23 mouse cellular contexts compared by ENCODE assay signal in the genomic region with DNA sequence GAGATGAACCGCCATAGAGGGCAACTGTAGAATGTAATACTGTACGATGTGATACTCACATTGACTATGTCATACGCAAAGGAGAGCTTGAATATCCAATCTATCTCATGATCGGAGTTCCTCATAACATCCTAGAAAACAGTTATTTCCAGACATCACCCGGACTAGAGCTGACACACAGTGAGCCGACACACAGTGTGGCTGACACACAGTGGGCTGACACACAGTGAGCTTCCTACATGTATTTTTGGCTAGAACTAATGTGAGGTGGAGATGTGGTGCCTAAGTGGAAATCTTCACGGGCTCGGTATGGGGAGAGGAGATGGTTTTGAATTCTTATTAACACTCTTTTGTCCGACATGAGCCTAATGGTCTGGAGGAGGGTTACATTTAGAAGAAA. TPM values are rescaled to one million over a fixed set of nuclear protein-coding genes. Genes with fewer than 3 reads are reported as not detected.
A peak's percentile ranks its signal among the peaks of the same experiment; 100 is the strongest.
DNase-seq lines count a peak whose midpoint lies in the region; TF ChIP-seq lines count a peak whose summit lies in the region.
"Had no signal": no experiment of that assay in that cellular context is flagged by ENCODE, and none has a peak within 500 bp of the region (broad histone marks: within the 10 kb centered on the region; RNA-seq: fewer than 3 reads in every experiment).

No protein-coding gene starts in this region.

- H3K27ac ChIP-seq in CH12.LX (ENCODE audit: insufficient read depth, low read depth) (no peak overlapping the region), MEL (ENCODE audit: control insufficient read depth, low read depth, low read length) (no peak overlapping the region)

- TF ChIP-seq POLR2A in CH12.LX (IDR thresholded peaks at IDR 0.05; ENCODE audit: low read depth, low read length) (no peak), MEL (IDR thresholded peaks at IDR 0.05; ENCODE audit: control insufficient read depth in 1 of 2, insufficient read depth in 1 of 2, low read depth in 1 of 2, low read length in 2 of 2, poor library complexity in 1 of 2) (no peak)

- no peak for TF ChIP-seq RAD21 in CH12.LX (IDR thresholded peaks at IDR 0.05; ENCODE audit: low read depth, low read length)
- TF ChIP-seq RAD21 in MEL (IDR thresholded peaks at IDR 0.05; ENCODE audit: low read depth, low read length), result no peak

- peaks cover 22 to 62% of the 10 kb centered on the region in 2 experiments for H3K4me1 ChIP-seq in CH12.LX (ENCODE audit: control insufficient read depth in 1 of 2, insufficient read depth in 2 of 2)
- H3K4me1 ChIP-seq in MEL (ENCODE audit: control insufficient read depth in 1 of 2, insufficient read depth in 2 of 2, low read length in 2 of 2), result peaks cover 3 to 13% of the 10 kb centered on the region in 2 experiments; a peak in 3 of 4 replicates

- H3K4me3 ChIP-seq in CH12.LX (replicated peaks in 1 of 3; ENCODE audit: low read depth in 2 of 3, low read length in 2 of 3, poor library complexity in 1 of 3) (no peak overlapping the region), MEL (ENCODE audit: control insufficient read depth in 1 of 2, insufficient read depth in 1 of 2, low read depth in 2 of 2, low read length in 2 of 2) (no peak overlapping the region)

- H3K27me3 ChIP-seq in CH12.LX (replicated peaks) (no peaks in the 10 kb centered on the region), MEL (ENCODE audit: control insufficient read depth in 1 of 2, insufficient read depth in 2 of 2, low read length in 2 of 2) (no peaks in the 10 kb centered on the region)
- H3K27me3 ChIP-seq: Patski had no signal

- dilution Hi-C loops in CH12.LX (cut with MboI; ENCODE audit: extremely low pct_ligation_motif_present, extremely low pct_unique_long_range_greater_than_20kb, low sequenced_read_pairs), result no loop called here

- H3K36me3 ChIP-seq in CH12.LX (replicated peaks in 1 of 2; ENCODE audit: control insufficient read depth in 1 of 2, insufficient read depth in 1 of 2, low read length in 1 of 2), result no peaks in the 10 kb centered on the region
- peaks cover 0 to 7% of the 10 kb centered on the region in 2 experiments; a peak in 2 of 4 replicates for H3K36me3 ChIP-seq in MEL (ENCODE audit: control insufficient read depth in 1 of 2, insufficient read depth in 2 of 2, low read length in 2 of 2)
- H3K36me3 ChIP-seq: G1E had no signal

- H3K9me3 ChIP-seq in CH12.LX (replicated peaks; ENCODE audit: low read length) (peaks cover 11% of the 10 kb centered on the region), MEL (replicated peaks; ENCODE audit: insufficient read depth, low read length) (no peaks in the 10 kb centered on the region)
- H3K9me3 ChIP-seq: G1E had no signal

- TF ChIP-seq CTCF in CH12.LX (conservative IDR thresholded peaks at IDR 0.05 in 1 of 2, IDR thresholded peaks at IDR 0.05 in 1 of 2; ENCODE audit: low read depth in 2 of 2, low read length in 2 of 2) (no peak), MEL (IDR thresholded peaks at IDR 0.05 in 2 of 3, conservative IDR thresholded peaks at IDR 0.05 in 1 of 3; ENCODE audit: control insufficient read depth in 1 of 3, insufficient read depth in 1 of 3, low read depth in 2 of 3, low read length in 3 of 3, poor library complexity in 1 of 3, severe bottlenecking in 1 of 3) (no peak)

- TF ChIP-seq EP300 in CH12.LX (IDR thresholded peaks at IDR 0.05; ENCODE audit: low read length), result no peak
- no peak for TF ChIP-seq EP300 in MEL (IDR thresholded peaks at IDR 0.05; ENCODE audit: low read depth in 1 of 2, low read length in 2 of 2)

- no peak overlapping the region for H3K4me2 ChIP-seq in CH12.LX (ENCODE audit: insufficient read depth, low read depth, poor library complexity, severe bottlenecking)

- DNase-seq in CH12.LX (ENCODE audit: extremely low read depth), result no peak
- DNase-seq in MEL (ENCODE audit: low read depth, low spot score), result no peak
- no peak for DNase-seq in layer of hippocampus, adult 9-10 months (ENCODE audit: low spot score)
- no peak for DNase-seq in retina, embryonic 14.5 days (ENCODE audit: low spot score)
- DNase-seq: adrenal gland, adult 2 months; adrenal gland, adult 8-10 months; adrenal gland, postnatal 10 days; adrenal gland, postnatal 14 days; adrenal gland, postnatal 25 days; adrenal gland, postnatal 36 days; B cell, adult 2 months; cerebellum, adult 11 months; cerebellum, adult 11-12 months; cerebellum, adult 18-20 months; cerebellum, adult 2 months; cerebellum, adult 8-10 months had no signal

- H3K79me2 ChIP-seq in CH12.LX (replicated peaks; ENCODE audit: control insufficient read depth, extremely low read depth, insufficient read depth, poor library complexity, severe bottlenecking) (no peaks in the 10 kb centered on the region), MEL (ENCODE audit: control insufficient read depth, insufficient read depth, low read length, poor library complexity) (no peaks in the 10 kb centered on the region; the same call in 1 of the 2 replicates)

- H3K9ac ChIP-seq in CH12.LX (ENCODE audit: insufficient read depth, low read depth) (no peak overlapping the region), MEL (ENCODE audit: control insufficient read depth, low read depth, low read length, poor library complexity, severe bottlenecking) (no peak overlapping the region)

- in situ Hi-C loops in CH12.LX (cut with MboI; ENCODE audit: low pct_ligation_motif_present, low pct_unique_long_range_greater_than_20kb, low sequenced_read_pairs), result loop anchor here (5.0 kb wide), 1 partner anchor 105 kb away; no protein-coding TSS in a partner anchor

TF ChIP-seq in CH12.LX, 34 proteins besides CTCF, POLR2A, EP300 and RAD21:
- TF ChIP-seq MYC (IDR thresholded peaks at IDR 0.05; ENCODE audit: low read depth, low read length), result no peak
- peak; percentile 68 for TF ChIP-seq ZKSCAN1 (IDR thresholded peaks at IDR 0.05; ENCODE audit: borderline replicate concordance, low read depth, low read length)
TF ChIP-seq in CH12.LX: peak in this region for 1.

TF ChIP-seq in MEL, 35 proteins besides CTCF, POLR2A, EP300 and RAD21:
- TF ChIP-seq ETS1 (IDR thresholded peaks at IDR 0.05; ENCODE audit: low read depth, low read length) (no peak), GATA1 (IDR thresholded peaks at IDR 0.05; ENCODE audit: low read depth, low read length) (no peak), CHD1 (IDR thresholded peaks at IDR 0.05; ENCODE audit: low read depth, low read length) (no peak), TCF12 (IDR thresholded peaks at IDR 0.05; ENCODE audit: low read depth, low read length) (no peak), ZC3H11A (IDR thresholded peaks at IDR 0.05; ENCODE audit: low read depth, low read length) (no peak), JUND (IDR thresholded peaks at IDR 0.05; ENCODE audit: low read depth, low read length) (no peak), ZKSCAN1 (IDR thresholded peaks at IDR 0.05; ENCODE audit: low read depth, low read length) (peak; percentile 86)

RNA-seq across cellular contexts. Expression of a gene that starts 18.8 kb away (rescaled TPM):
- total RNA-seq in CH12.LX (2012; rRNA removed) (not detected in 2 replicates), CH12.LX (2014; rRNA removed) (not detected in 2 replicates), MEL (2012; rRNA removed) (0.65 and 1.1 TPM in 2 replicates)
- polyA plus RNA-seq in CH12.LX (2012; ENCODE audit: insufficient read length, low read depth) (0.11 TPM in 1 of 2 replicates, not detected in the other), MEL (2012; ENCODE audit: insufficient read depth in 1 of 2, insufficient read length in 2 of 2, low read depth in 1 of 2, low replicate concordance in 2 of 2, missing spikeins in 1 of 2) (1 to 10 TPM in 1 of 2 experiments, not detected in 1; 2.4 TPM)
- total RNA-seq: adrenal gland, adult 18-20 months; adrenal gland, adult 2 months; adrenal gland, adult 8-10 months; adrenal gland, postnatal 10 days; adrenal gland, postnatal 14 days; adrenal gland, postnatal 25 days; adrenal gland, postnatal 36 days had no signal
- polyA plus RNA-seq: activated CD4-positive, CD25-positive, alpha-beta regulatory T cell, adult 4 months; G1E had no signal

RNA-seq across cellular contexts. Expression of a gene that starts 29.5 kb away (rescaled TPM):
- total RNA-seq in CH12.LX (2012; rRNA removed) (126 and 143 TPM in 2 replicates), CH12.LX (2014; rRNA removed) (196 and 224 TPM in 2 replicates), MEL (2012; rRNA removed) (248 and 318 TPM in 2 replicates)
- polyA plus RNA-seq in CH12.LX (2012; ENCODE audit: insufficient read length, low read depth) (231 and 265 TPM in 2 replicates), MEL (2012; ENCODE audit: insufficient read depth in 1 of 2, insufficient read length in 2 of 2, low read depth in 1 of 2, low replicate concordance in 2 of 2, missing spikeins in 1 of 2) (100 to 1,000 TPM in 1 of 2 experiments, not detected in 1; 223 TPM)

RNA-seq across cellular contexts. Expression of a gene that starts 41.7 kb away (rescaled TPM):
- total RNA-seq in CH12.LX (2012; rRNA removed), result not detected in 2 replicates
- not detected in 2 replicates for total RNA-seq in CH12.LX (2014; rRNA removed)
- not detected in 2 replicates for polyA plus RNA-seq in CH12.LX (2012; ENCODE audit: insufficient read length, low read depth)
- total RNA-seq in MEL (2012; rRNA removed), result not detected in 2 replicates
- not detected for polyA plus RNA-seq in MEL (2012; ENCODE audit: insufficient read depth in 1 of 2, insufficient read length in 2 of 2, low read depth in 1 of 2, low replicate concordance in 2 of 2, missing spikeins in 1 of 2)
- total RNA-seq: ES-E14 had no signal
- polyA plus RNA-seq: activated CD4-positive, CD25-positive, alpha-beta regulatory T cell, adult 4 months; adrenal gland, adult 2 months; C2C12; CD4-positive, CD25-positive, alpha-beta regulatory T cell, adult 4 months; G1E; Patski had no signal
